Mouse (Mus musculus): Measurements from ENCODE around the gene Tro. TPM values are rescaled to one million over a fixed set of nuclear protein-coding genes. Genes with fewer than 3 reads are reported as not detected.

Gene Tro
- not detected in 2 replicates for total RNA-seq (2014; fragmentation: Nextera tagmentation)
- not detected in 2 replicates for total RNA-seq (2017)

- ATAC-seq (replicated peaks; ENCODE audit: poor library complexity, severe bottlenecking) = no peak
These were observed at the start of gene Tro for GRCm38 (mm10) chrX:150656908-150657796. Gene Tro, minus strand, starts transcription at chrX:150657583.

GRCm38 (mm10) chrX:150677505-150677904 lies 20.1 kb upstream of the Tro start:
- ATAC-seq (replicated peaks; ENCODE audit: poor library complexity, severe bottlenecking) = no peak

GRCm38 (mm10) chrX:150662809-150663208 lies 5.4 kb upstream of the Tro start:
- no peak for ATAC-seq (replicated peaks; ENCODE audit: poor library complexity, severe bottlenecking)

GRCm38 (mm10) chrX:150657797-150658118 lies 375 bp upstream of the Tro start:
- no peak for ATAC-seq (replicated peaks; ENCODE audit: poor library complexity, severe bottlenecking)

GRCm38 (mm10) chrX:150656122-150656907 lies 1.1 kb downstream of the Tro start:
- no peak for ATAC-seq (replicated peaks; ENCODE audit: poor library complexity, severe bottlenecking)

GRCm38 (mm10) chrX:150636421-150636820 lies 21.0 kb downstream of the Tro start:
- ATAC-seq (replicated peaks; ENCODE audit: poor library complexity, severe bottlenecking) = no peak

- ATAC-seq (replicated peaks; ENCODE audit: poor library complexity, severe bottlenecking) = no peak
These were observed 58.5 kb downstream of the Tro start for GRCm38 (mm10) chrX:150598882-150599281.

Other genes starting within 250 kb of the Tro start
- 15.3 and 16.2 TPM in 2 replicates for gene Tmem29, start 198.4 kb downstream of the Tro start, total RNA-seq (2014; fragmentation: Nextera tagmentation)
- 24.3 and 27.2 TPM in 2 replicates for gene Tmem29, start 198.4 kb downstream of the Tro start, total RNA-seq (2017)
- gene Alas2, start 110.2 kb downstream of the Tro start, total RNA-seq (2014; fragmentation: Nextera tagmentation) = not detected in 2 replicates
- gene Alas2, start 110.2 kb downstream of the Tro start, total RNA-seq (2017) = not detected in 2 replicates
- 10.5 and 11.6 TPM in 2 replicates for gene Pfkfb1, start 69.4 kb downstream of the Tro start, total RNA-seq (2014; fragmentation: Nextera tagmentation)
- 2.9 and 9.0 TPM in 2 replicates for gene Pfkfb1, start 69.4 kb downstream of the Tro start, total RNA-seq (2017)
- gene Apex2, start 67.7 kb downstream of the Tro start, total RNA-seq (2014; fragmentation: Nextera tagmentation) = 21.4 and 25.4 TPM in 2 replicates
- 6.3 and 7.5 TPM in 2 replicates for gene Apex2, start 67.7 kb downstream of the Tro start, total RNA-seq (2017)
- 3.3 and 3.8 TPM in 2 replicates for gene Maged2, start 156.8 kb upstream of the Tro start, total RNA-seq (2014; fragmentation: Nextera tagmentation)
- gene Maged2, start 156.8 kb upstream of the Tro start, total RNA-seq (2017) = 7.5 and 10.7 TPM in 2 replicates

Measured in granulocyte monocyte progenitor cell, adult 5-6 weeks (primary cell).